Mouse (Mus musculus): Measurements from ENCODE around the gene Tmprss7. TPM values are rescaled to one million over a fixed set of nuclear protein-coding genes. Genes with fewer than 3 reads are reported as not detected.

The Tmprss7 gene
- polyA plus RNA-seq, 1 experiment from 2014 or later, result 0.31 TPM

DNA sequence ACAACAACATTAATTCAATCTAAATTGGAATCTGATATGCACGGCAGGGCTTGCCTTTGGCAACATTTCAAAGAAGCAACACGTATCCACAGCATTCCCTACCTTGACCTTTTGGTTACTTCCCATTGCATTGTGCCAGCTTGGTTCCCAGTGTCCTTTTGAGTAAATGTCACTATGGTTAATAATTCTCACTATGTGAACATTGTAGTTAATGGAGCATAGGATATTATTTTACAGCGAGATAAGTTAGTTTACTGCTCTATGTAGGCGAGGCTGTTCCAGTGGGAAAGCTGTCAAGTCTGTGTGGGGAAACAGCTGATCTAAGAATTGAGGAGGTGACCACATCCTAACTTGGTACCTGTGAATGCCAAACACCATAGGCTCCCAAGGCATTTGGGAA, 23.5 kb downstream of the Tmprss7 start:
- Histone ChIP-seq H3K36me3 (no peaks in the 10 kb centered on the region), H3K27ac (replicated peaks) (no peak overlapping the region), H3K4me3 (no peak overlapping the region), H3K27me3 (ENCODE audit: low read depth, poor library complexity, severe bottlenecking) (no peaks in the 10 kb centered on the region), H3K9me3 (replicated peaks) (no peaks in the 10 kb centered on the region), H3K4me1 (no peaks in the 10 kb centered on the region)
- WGBS, result 90% methylated on average over 4 of the region's 4 CpGs
- DNase-seq (ENCODE audit: low spot score), result no peak

DNA sequence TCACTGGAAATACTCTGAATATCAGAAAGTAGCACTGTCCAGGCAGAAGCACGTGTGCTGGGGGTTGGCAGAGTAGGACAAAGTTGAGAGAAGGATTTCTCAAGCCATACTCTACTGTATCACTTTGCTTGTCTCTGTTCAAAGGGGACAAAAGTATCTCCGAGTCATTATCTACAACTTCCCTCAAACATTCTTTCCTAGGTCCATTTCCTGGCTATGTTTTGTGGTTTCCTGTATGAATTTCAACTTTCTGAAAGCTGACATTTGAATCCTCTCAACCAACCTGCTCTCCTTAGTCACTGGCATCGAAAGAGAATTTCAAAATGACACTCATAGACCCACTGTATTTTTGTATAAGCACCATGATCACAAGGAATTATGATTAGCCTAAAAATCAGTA, 25.3 kb downstream of the Tmprss7 start:
- H3K4me1 ChIP-seq, result no peaks in the 10 kb centered on the region
- H3K27ac ChIP-seq (replicated peaks), result no peak overlapping the region
- no peaks in the 10 kb centered on the region for H3K27me3 ChIP-seq (ENCODE audit: low read depth, poor library complexity, severe bottlenecking)
- no peaks in the 10 kb centered on the region for H3K9me3 ChIP-seq (replicated peaks)
- no peak overlapping the region for H3K4me3 ChIP-seq
- DNase-seq (ENCODE audit: low spot score), result no peak
- no peaks in the 10 kb centered on the region for H3K36me3 ChIP-seq
- WGBS, result 71% methylated on average over 3 of the region's 3 CpGs

DNA sequence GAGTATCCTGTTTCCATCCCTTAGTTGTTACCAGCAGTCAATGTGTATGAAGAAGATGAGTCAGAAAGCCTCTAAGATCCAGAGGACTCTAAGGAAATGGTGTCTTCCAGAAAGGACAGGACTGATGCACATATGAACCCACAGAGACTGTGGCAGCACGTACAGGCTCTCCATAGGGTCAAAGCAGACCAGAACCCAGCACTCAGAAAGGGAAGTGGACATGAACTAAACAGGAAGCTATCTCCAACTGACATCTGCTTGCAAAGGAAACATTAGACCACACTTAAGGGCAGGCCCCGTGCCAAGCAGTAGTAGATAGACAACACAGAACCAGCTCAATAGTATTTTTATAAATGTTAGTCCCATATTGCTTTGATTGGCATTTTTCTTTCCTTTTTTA, 27.3 kb downstream of the Tmprss7 start:
- WGBS, result 84% methylated on average over 2 of the region's 2 CpGs
- no peak overlapping the region for H3K4me3 ChIP-seq
- no peaks in the 10 kb centered on the region for H3K27me3 ChIP-seq (ENCODE audit: low read depth, poor library complexity, severe bottlenecking)
- DNase-seq (ENCODE audit: low spot score), result no peak
- no peak overlapping the region for H3K27ac ChIP-seq (replicated peaks)
- no peaks in the 10 kb centered on the region for H3K9me3 ChIP-seq (replicated peaks)
- H3K36me3 ChIP-seq, result no peaks in the 10 kb centered on the region
- no peaks in the 10 kb centered on the region for H3K4me1 ChIP-seq

DNA sequence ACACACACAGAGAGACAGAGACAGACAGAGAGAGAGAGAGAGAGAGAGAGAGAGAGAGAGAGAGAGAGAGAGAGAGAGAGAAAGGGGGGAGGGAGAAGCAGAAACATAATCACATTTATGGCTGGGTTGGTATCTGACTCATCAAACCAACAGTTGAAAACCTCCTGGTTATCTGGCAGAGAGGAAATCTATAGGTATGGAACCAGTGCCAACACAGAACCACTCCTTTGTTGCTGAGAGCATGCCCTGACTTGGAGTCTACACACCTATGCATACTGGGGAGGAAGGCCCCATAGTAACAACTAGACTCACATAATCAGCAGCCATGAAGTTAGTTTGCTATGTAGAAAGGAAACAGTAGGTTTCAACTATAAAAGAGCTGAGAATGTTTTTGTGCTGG, 31.1 kb downstream of the Tmprss7 start:
- Histone ChIP-seq H3K36me3 (no peaks in the 10 kb centered on the region), H3K27ac (replicated peaks) (no peak overlapping the region), H3K27me3 (ENCODE audit: low read depth, poor library complexity, severe bottlenecking) (no peaks in the 10 kb centered on the region), H3K9me3 (replicated peaks) (no peaks in the 10 kb centered on the region), H3K4me3 (no peak overlapping the region), H3K4me1 (no peaks in the 10 kb centered on the region)
- no peak for DNase-seq (ENCODE audit: low spot score)

DNA sequence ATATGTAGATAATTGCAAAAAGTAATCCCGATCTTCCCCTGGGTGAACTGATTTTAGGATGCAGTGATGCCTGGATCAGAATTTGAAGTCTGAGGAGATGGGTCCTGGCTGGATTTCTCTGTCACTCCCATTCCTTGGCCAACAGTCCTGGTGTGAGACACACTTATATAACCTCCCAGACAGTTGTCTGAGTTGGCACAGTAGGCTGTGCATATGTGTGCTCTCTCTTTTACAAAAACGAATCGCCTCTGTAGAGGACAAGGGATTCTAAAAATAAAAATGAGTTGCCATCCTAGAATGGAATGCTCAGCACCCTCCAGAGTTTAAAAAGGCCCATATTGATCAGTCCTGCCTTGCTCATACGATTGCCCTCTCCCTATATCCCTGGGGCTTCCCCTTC, 33.9 kb downstream of the Tmprss7 start:
- Histone ChIP-seq H3K27ac (replicated peaks) (no peak overlapping the region), H3K9me3 (replicated peaks) (no peaks in the 10 kb centered on the region), H3K4me3 (no peak overlapping the region), H3K4me1 (no peaks in the 10 kb centered on the region), H3K27me3 (ENCODE audit: low read depth, poor library complexity, severe bottlenecking) (peaks cover 13% of the 10 kb centered on the region), H3K36me3 (no peaks in the 10 kb centered on the region)
- WGBS, result 90% methylated on average over 4 of the region's 4 CpGs
- no peak for DNase-seq (ENCODE audit: low spot score)

DNA sequence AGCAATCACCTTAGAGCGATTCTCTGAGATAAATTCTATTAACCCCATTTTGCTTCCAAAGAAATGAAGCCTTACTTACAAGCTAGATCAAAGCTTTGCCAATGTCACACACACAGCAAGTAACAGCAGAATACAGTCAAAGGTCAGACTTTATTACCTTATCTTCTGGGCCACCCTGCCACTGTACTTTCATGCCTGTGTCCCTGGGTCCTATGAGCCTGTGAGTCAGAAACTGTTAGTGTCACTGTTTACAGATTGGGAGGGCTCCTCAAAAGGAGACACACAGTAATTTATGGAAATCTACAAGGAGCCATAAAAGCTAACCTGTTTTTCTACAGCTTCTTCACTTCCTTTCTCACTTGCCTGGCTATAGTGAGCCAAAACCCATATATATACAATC, 35.2 kb downstream of the Tmprss7 start:
- 97% methylated on average over 1 of the region's 1 CpGs for WGBS
- Histone ChIP-seq H3K9me3 (replicated peaks) (no peaks in the 10 kb centered on the region), H3K36me3 (no peaks in the 10 kb centered on the region), H3K4me1 (peaks cover 11% of the 10 kb centered on the region), H3K27ac (replicated peaks) (no peak overlapping the region), H3K27me3 (ENCODE audit: low read depth, poor library complexity, severe bottlenecking) (peaks cover 26% of the 10 kb centered on the region), H3K4me3 (no peak overlapping the region)
- DNase-seq (ENCODE audit: low spot score), result no peak

DNA sequence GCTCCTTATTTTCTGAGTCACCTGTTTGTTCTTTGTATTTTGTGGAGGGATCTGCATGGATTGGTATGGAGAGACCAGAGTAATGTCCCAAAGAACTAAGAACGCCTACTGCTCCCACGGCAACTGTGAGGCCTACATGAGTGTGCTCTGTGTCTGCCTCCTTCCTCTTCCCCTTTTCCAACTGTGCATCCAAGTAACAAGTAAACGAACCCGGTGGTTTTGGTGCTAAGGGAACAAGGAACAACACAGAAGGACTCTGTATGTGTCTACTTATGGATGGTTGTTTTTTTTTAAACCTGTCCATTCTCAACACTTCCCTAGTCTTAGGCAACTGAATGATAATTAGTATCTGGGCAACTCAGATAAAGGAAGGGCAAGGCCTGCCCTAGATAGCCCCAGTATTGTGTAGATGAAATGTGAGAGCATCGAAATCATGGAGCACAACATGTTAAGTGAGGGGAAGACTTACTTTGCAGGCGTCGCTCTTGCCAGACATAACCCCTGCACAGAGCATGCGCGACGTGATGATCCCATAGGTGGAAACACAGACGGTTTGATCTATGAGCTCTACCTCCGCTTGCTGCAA, 35.8 kb downstream of the Tmprss7 start:
- Histone ChIP-seq H3K27me3 (ENCODE audit: low read depth, poor library complexity, severe bottlenecking) (peaks cover 32% of the 10 kb centered on the region), H3K4me1 (peaks cover 13% of the 10 kb centered on the region), H3K9me3 (replicated peaks) (no peaks in the 10 kb centered on the region), H3K4me3 (no peak overlapping the region), H3K36me3 (no peaks in the 10 kb centered on the region), H3K27ac (replicated peaks) (no peak overlapping the region)
- WGBS, result 93% methylated on average over 12 of the region's 12 CpGs
- no peak for DNase-seq (ENCODE audit: low spot score)

DNA sequence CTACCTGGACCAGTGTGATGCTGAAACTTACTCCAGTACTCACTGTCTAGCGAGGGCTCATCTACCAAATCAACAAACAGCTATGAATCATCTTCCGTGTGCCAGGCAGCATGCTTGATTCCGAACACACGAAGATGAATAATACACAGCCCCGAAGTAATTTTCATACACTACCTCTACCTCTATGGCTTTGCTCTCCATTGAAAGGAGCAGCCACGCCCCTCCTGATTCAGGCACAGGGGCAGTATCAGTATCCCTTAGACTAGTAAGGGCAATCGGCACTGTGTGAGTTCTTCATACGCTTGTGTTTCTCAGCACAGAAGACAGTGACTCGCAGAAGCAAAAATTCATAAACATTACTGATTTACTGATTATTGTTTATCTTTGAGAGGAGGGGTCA, 39.0 kb downstream of the Tmprss7 start:
- Histone ChIP-seq H3K9me3 (replicated peaks) (no peaks in the 10 kb centered on the region), H3K4me3 (peak overlapping the region; percentile 46; the same call in 1 of the 2 replicates), H3K36me3 (no peaks in the 10 kb centered on the region), H3K4me1 (peaks cover 13% of the 10 kb centered on the region), H3K27ac (replicated peaks) (no peak overlapping the region), H3K27me3 (ENCODE audit: low read depth, poor library complexity, severe bottlenecking) (peaks cover 35% of the 10 kb centered on the region)
- no peak for DNase-seq (ENCODE audit: low spot score)
- 56% methylated on average over 9 of the region's 9 CpGs for WGBS

DNA sequence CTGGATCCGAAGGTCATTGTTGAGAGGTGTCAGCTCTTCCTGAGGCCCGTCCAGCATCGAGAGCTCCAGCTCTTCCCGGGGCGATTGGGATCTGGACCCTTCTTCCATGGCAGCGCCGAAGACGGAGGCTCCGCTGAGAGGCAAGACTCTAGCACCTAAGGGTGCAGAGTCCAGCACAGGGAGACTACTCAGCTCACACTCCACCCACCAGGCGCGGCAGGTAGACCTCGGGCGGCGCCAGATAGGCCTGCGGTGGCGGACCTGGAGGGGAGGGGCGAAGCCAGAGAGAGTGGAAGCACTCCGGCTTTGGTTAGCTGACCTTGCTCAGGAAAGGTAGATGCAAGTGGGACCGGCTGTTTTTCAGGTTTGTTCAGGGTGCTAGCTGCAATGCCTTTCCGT, 39.5 kb downstream of the Tmprss7 start, which contains the start of gene BC016579:
TSS of gene BC016579 (minus strand) at position 135 of the 399 bp plus-strand sequence.
- Histone ChIP-seq H3K4me3 (peak within 1 kb of the TSS; percentile 46), H3K4me1 (peaks cover 13% of the 10 kb centered on the region), H3K9me3 (replicated peaks) (no peaks in the 10 kb centered on the region), H3K27me3 (ENCODE audit: low read depth, poor library complexity, severe bottlenecking) (peaks cover 35% of the 10 kb centered on the region), H3K36me3 (no peaks in the 10 kb centered on the region), H3K27ac (replicated peaks) (no peak within 1 kb of the TSS)
- DNase-seq (ENCODE audit: low spot score), result no peak
- 4% methylated on average over 20 of the region's 20 CpGs for WGBS

DNA sequence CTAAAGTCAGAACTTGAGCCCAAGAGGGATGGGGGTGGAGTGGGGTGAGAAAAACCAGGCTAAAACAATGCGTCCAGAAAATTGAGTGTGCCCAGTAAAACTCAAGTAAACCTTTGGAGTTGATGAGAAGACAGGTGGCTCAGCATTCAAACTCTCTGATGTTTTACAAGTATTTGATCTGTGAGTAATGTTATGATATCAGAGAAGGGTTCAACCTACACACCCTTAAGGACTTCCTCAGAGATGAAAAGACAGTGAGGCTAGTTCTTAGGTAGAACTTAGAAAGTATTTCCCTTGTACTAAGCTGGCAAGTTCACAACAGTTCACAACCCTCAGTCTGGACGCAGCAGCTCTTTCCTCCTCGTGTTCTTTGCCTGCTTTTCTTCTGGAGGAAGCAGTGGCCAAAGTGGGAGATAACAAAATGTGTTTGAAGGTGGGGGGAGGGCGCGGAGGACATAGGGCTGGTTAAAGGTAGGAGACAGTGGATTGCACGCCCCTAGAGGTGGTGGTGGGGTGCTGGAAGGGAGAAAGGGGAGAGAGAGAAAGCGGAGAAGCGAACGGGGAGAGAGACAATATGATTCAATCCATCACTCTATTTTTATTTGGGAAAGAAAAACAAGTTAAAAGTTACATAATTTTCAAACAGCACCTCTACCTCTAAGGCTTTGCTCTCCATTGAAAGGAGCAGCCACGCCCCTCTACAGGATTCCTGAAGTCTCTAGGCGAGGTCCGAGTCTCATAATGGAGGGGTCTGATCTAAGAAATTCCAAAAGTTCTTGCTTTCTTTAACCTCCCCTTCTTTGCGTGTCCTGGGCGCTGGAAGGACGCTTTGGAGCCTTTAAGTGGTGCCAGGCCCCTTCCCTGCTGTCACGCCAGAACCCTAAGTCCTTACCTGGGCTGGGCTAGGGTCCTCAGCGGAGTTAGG, 40.2 kb downstream of the Tmprss7 start:
- H3K4me1 ChIP-seq, result peaks cover 13% of the 10 kb centered on the region
- peak overlapping the region; percentile 46 for H3K4me3 ChIP-seq
- no peak overlapping the region for H3K27ac ChIP-seq (replicated peaks)
- no peaks in the 10 kb centered on the region for H3K36me3 ChIP-seq
- no peak for DNase-seq (ENCODE audit: low spot score)
- H3K9me3 ChIP-seq (replicated peaks), result no peaks in the 10 kb centered on the region
- WGBS, result 10% methylated on average over 17 of the region's 17 CpGs
- H3K27me3 ChIP-seq (ENCODE audit: low read depth, poor library complexity, severe bottlenecking), result peaks cover 35% of the 10 kb centered on the region

DNA sequence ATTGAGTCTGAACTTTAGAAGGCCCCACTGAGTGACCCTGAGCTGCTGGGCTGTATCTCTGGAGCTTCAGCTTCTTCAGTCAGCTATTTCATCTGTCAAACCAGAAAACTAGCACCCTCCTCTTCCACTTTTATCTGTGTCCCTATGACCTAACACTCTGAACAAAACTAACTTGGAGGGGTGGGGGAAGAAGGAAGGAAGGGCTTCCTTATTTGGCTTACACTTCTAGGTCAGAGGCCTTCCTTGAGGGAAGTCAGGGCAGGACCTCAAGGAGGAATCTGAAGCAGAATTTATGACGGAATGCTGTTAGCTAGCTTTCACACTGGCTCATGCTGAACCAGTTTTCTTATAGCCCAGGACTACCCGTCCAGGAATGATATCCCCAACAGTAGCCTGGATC, 42.0 kb downstream of the Tmprss7 start:
- no peak for DNase-seq (ENCODE audit: low spot score)
- Histone ChIP-seq H3K36me3 (no peaks in the 10 kb centered on the region), H3K27ac (replicated peaks) (no peak overlapping the region), H3K4me3 (no peak overlapping the region), H3K27me3 (ENCODE audit: low read depth, poor library complexity, severe bottlenecking) (peaks cover 35% of the 10 kb centered on the region), H3K4me1 (peaks cover 13% of the 10 kb centered on the region), H3K9me3 (replicated peaks) (no peaks in the 10 kb centered on the region)
- 68% methylated on average over 2 of the region's 2 CpGs for WGBS

DNA sequence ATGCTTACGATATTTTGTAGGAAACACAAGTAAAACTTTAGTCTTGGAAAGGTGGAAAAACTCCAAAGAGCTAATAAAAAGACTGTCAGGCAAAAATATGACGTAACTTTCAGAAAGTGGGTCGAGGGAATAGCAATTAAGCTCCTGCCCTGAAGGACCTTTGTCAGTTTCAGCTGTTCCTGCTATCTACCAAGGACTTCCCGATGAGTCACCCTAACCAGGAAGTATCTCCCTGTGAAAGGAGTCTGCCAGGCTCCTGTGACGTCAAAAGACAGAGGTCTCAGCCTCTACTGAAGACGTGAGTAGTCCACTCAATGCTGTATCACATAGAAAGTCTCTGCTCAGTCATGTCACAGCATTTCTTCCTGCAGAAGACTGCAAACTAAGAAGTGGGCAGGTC, 49.1 kb downstream of the Tmprss7 start:
- WGBS, result 75% methylated on average over 6 of the region's 6 CpGs
- no peaks in the 10 kb centered on the region for H3K4me1 ChIP-seq
- no peak overlapping the region for H3K27ac ChIP-seq (replicated peaks)
- DNase-seq (ENCODE audit: low spot score), result no peak
- H3K9me3 ChIP-seq (replicated peaks), result no peaks in the 10 kb centered on the region
- H3K27me3 ChIP-seq (ENCODE audit: low read depth, poor library complexity, severe bottlenecking), result no peaks in the 10 kb centered on the region
- no peak overlapping the region for H3K4me3 ChIP-seq
- H3K36me3 ChIP-seq, result no peaks in the 10 kb centered on the region

DNA sequence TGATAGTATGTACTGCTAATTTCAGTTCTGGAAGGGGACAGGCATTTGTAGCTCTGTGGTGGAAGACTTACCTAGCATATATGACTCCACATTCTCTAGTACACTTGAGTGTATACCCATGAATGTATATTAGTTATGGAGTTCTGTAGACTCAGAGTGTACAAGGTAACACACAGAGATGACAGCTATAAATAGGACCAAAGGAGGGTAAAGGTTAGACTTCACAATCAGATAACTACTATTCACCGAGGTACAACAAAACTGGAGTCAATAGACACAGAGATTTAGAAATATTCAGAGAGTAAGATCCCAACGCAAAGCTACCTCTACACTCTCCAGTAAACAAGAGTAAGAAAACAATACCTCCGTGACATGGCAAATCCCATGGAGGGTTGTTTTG, 49.5 kb downstream of the Tmprss7 start:
- DNase-seq (ENCODE audit: low spot score), result no peak
- Histone ChIP-seq H3K27me3 (ENCODE audit: low read depth, poor library complexity, severe bottlenecking) (no peaks in the 10 kb centered on the region), H3K9me3 (replicated peaks) (no peaks in the 10 kb centered on the region), H3K4me3 (no peak overlapping the region), H3K36me3 (no peaks in the 10 kb centered on the region), H3K4me1 (no peaks in the 10 kb centered on the region), H3K27ac (replicated peaks) (no peak overlapping the region)
- 90% methylated on average over 3 of the region's 3 CpGs for WGBS

Data from midbrain, embryonic 10.5 days (tissue).